Mouse (Mus musculus): ENCODE results near the gene Celsr1.

GRCm38 (mm10) chr15:86005691-86006525 is 27.7 kb downstream of the Celsr1 start:
- no peak for TF ChIP-seq POLR2A (IDR thresholded peaks at IDR 0.05; ENCODE audit: borderline replicate concordance, insufficient read depth, low read length)
- TF ChIP-seq CTCF (IDR thresholded peaks at IDR 0.05; ENCODE audit: borderline replicate concordance, insufficient read depth, low read depth, low read length) = peak; percentile 17; the same call in 1 of the 2 replicates
